Mouse (Mus musculus) layer of hippocampus, adult 9-11 months (tissue): Measurements from ENCODE around the gene Pcsk2.

Source experiments
- DNase-seq: peaks from one replicate; pipeline ENCODE4 v3.0.0; 2022

Pcsk2 gene

DNA sequence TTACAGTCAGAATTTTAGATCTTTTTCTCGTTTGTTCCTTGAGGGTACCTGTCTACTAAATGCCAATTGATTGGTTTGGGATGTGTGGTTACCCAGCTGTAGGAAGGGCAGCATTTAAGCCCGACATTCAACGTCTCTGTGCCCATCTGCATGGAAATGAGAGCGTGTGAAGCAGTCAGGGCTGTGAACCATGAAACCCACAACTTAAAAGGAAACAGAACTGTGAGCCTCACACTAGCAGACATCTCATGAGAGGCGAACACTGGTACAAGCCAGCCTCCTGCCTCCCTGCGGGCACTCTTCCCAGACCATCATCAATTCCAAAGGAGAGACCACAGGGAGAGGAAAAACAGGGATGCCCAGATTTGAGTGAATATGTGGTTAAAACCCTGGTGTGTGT lies 294.9 kb downstream of the Pcsk2 start:
- DNase-seq: no peak

- DNase-seq: no peak
These were observed 295.6 kb downstream of the Pcsk2 start for GRCm38 (mm10) chr2:143841536-143841935.

GRCm38 (mm10) chr2:143844779-143845178 lies 298.8 kb downstream of the Pcsk2 start:
- no peak for DNase-seq

GRCm38 (mm10) chr2:143846799-143847198 lies 300.8 kb downstream of the Pcsk2 start:
- no peak for DNase-seq

DNA sequence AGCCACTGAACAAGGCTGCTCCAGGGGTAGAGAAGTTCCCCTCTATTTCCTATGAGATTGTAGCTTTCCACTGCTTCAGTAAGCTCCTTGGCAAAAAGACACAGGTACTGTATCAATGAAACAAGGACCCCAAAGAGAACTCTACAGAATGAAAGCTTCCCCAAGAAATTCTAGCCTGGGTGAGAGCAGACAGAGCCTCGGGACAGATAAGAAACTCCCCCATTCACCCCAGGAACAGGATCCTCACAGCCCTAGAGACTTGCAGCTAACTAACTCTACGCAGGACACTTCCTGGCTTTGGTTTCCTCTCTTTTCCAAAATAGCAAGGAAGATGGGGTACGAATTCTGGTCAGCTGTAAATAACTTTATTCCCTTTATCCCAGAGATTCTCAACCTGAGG lies 301.3 kb downstream of the Pcsk2 start:
- no peak for DNase-seq

GRCm38 (mm10) chr2:143851354-143852221 lies 305.6 kb downstream of the Pcsk2 start:
- peak; percentile 47 for DNase-seq

- no peak for DNase-seq
These were observed 306.6 kb downstream of the Pcsk2 start for GRCm38 (mm10) chr2:143852295-143853275.

DNA sequence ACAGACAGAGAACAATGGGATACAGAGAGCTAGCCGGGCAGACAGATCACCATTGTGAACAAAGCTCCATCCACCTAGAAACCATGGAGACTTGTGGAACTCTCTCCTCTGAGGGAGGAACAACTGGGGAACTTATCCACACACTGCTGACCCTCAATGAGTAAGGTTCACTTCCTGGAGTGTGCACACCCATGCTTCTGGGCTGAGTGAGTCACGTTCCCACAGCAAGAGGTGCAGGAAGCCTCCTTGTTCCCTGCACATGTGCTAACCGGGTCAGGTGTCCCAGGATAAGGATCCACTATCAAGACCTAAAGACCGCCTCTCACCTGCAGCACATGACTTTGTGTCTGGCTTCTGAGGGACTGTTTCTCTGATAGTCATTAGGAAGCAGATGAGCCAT lies 307.5 kb downstream of the Pcsk2 start:
- DNase-seq: no peak

DNA sequence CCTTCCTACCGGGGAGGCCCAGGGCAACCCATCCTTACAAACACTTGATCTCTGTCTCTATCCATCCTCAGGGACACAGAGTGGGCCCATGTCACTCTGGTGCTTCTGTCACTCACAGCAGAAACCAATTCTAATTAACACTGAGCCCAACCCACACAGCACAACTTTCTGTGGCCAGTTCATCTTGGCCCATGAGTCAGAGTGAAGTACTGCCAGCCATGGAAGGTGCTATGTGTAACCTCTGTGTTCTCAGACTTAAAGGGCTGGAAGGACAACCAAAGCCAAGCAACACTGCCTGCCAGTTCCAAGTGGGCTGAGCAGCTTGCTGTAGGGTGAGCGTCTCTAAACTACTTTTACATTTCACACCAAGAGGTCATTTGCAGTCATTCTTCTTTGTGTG lies 313.2 kb downstream of the Pcsk2 start:
- DNase-seq: no peak

DNA sequence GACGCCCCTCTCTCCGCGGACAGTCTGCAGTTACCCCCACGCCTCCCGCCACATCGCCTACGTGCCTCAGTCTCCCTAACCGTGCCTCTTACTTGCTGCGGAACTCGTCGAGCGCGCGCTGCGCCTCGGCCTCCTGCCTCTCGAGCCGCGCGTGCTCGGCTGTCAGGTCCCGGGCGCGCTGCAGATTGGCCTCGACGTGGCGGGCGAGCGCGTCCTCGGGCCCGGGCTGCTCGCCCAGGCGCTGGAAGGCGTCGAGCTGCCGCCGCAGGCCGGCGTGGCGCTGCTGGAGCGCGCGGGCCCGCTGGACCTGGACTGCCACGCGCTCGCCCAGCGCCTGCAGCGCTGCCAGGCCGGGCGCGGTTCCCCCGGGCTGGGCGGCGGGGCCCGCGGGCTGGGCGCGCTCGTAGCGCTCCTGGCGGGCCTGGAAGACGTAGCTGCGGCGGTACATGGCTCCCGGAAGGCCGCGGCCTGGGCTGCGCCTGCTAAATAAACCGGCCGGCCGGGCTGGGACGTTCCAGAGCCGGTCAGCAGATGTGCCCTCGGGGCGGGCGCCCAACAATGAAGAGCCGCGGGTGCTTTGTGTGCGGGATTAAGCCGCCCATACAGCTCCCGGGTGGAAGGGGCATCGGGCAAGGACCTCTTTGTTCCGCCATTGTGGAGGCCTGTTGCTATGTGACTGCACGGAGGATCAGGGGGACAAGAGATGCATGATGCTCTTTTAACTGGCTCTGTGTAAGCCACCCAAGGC lies 316.7 kb downstream of the Pcsk2 start, which contains the start of gene Bfsp1:
TSS of gene Bfsp1 (minus strand) at position 690 of the 748 bp plus-strand sequence.
- DNase-seq: peak; percentile 24

- no peak for DNase-seq
These were observed 318.6 kb downstream of the Pcsk2 start for GRCm38 (mm10) chr2:143864600-143864999.
